Mouse (Mus musculus): Measurements from ENCODE around the gene Gsap.
"Not testable (repeated sequence)": the region's sequence is repeated elsewhere in the genome, so short reads cannot be mapped to it uniquely, and the experiment has no call there.

The Gsap gene

GRCm38 (mm10) chr5:21300058-21300457, 114.0 kb downstream of the Gsap start:
- DNase-seq (ENCODE audit: extremely low read depth, insufficient read length, low spot score), result no peak

- DNase-seq (ENCODE audit: extremely low read depth, insufficient read length, low spot score), result no peak
These were observed 115.0 kb downstream of the Gsap start for GRCm38 (mm10) chr5:21301011-21301410.

GRCm38 (mm10) chr5:21307165-21307564, 121.1 kb downstream of the Gsap start:
- no peak for DNase-seq (ENCODE audit: extremely low read depth, insufficient read length, low spot score)

- DNase-seq (ENCODE audit: extremely low read depth, insufficient read length, low spot score), result no peak
These were observed 128.6 kb downstream of the Gsap start for GRCm38 (mm10) chr5:21314696-21315095.

- no peak for DNase-seq (ENCODE audit: extremely low read depth, insufficient read length, low spot score)
These were observed 134.1 kb downstream of the Gsap start for GRCm38 (mm10) chr5:21320138-21320537.

GRCm38 (mm10) chr5:21326494-21326893, 140.4 kb downstream of the Gsap start:
- no peak for DNase-seq (ENCODE audit: extremely low read depth, insufficient read length, low spot score)

GRCm38 (mm10) chr5:21328560-21328959, 142.5 kb downstream of the Gsap start:
- no peak for DNase-seq (ENCODE audit: extremely low read depth, insufficient read length, low spot score)

- no peak for DNase-seq (ENCODE audit: extremely low read depth, insufficient read length, low spot score)
These were observed 143.9 kb downstream of the Gsap start for GRCm38 (mm10) chr5:21329672-21330665.

GRCm38 (mm10) chr5:21331656-21332055, 145.6 kb downstream of the Gsap start:
- no peak for DNase-seq (ENCODE audit: extremely low read depth, insufficient read length, low spot score)

GRCm38 (mm10) chr5:21332119-21332518, 146.1 kb downstream of the Gsap start:
- DNase-seq (ENCODE audit: extremely low read depth, insufficient read length, low spot score), result no peak

GRCm38 (mm10) chr5:21342265-21342664, 156.2 kb downstream of the Gsap start:
- not testable (repeated sequence) for DNase-seq (ENCODE audit: extremely low read depth, insufficient read length, low spot score)

- DNase-seq (ENCODE audit: extremely low read depth, insufficient read length, low spot score), result no peak
These were observed 162.3 kb downstream of the Gsap start for GRCm38 (mm10) chr5:21348366-21348765.

- DNase-seq (ENCODE audit: extremely low read depth, insufficient read length, low spot score), result no peak
These were observed 165.6 kb downstream of the Gsap start for GRCm38 (mm10) chr5:21351678-21352077.

- DNase-seq (ENCODE audit: extremely low read depth, insufficient read length, low spot score), result no peak
These were observed 172.6 kb downstream of the Gsap start for GRCm38 (mm10) chr5:21358648-21359047.

GRCm38 (mm10) chr5:21363343-21363742, 177.3 kb downstream of the Gsap start:
- DNase-seq (ENCODE audit: extremely low read depth, insufficient read length, low spot score), result no peak

Measured in 3134 (cell line).